In genomic region chr12:97517534-97517933, GRCm38 (mm10) we compare ENCODE assay signal across 27 mouse cellular contexts.
DNase-seq lines count a peak whose midpoint lies in the region; ATAC-seq and TF ChIP-seq lines count a peak whose summit lies in the region.
"Had no signal": no experiment of that assay in that cellular context is flagged by ENCODE, and none has a peak within 500 bp of the region (broad histone marks: within the 10 kb centered on the region; RNA-seq: fewer than 3 reads in every experiment).

No protein-coding gene starts in this region.

- no peak for TF ChIP-seq POLR2A in myocyte (IDR thresholded peaks at IDR 0.05; ENCODE audit: insufficient read length, low read depth)

- H3K9me3 ChIP-seq in heart, embryonic 12.5 days (replicated peaks) = no peaks in the 10 kb centered on the region
- H3K9me3 ChIP-seq: embryonic facial prominence, embryonic 12.5 days; limb, embryonic 15.5 days; lung, embryonic 15.5 days; midbrain, embryonic 15.5 days; neural tube, embryonic 13.5 days had no signal

- no peak overlapping the region for H3K4me2 ChIP-seq in heart, embryonic 12.5 days
- peak overlapping the region; percentile 10 for H3K4me2 ChIP-seq in myocyte (ENCODE audit: low read depth)
- H3K4me2 ChIP-seq: embryonic facial prominence, embryonic 12.5 days; hindbrain, embryonic 14.5 days; limb, embryonic 15.5 days; lung, embryonic 15.5 days; midbrain, embryonic 15.5 days; neural tube, embryonic 13.5 days had no signal

- H3K79me2 ChIP-seq in myocyte (ENCODE audit: control insufficient read depth, insufficient read depth) = no peaks in the 10 kb centered on the region

- H3K9ac ChIP-seq in heart, embryonic 12.5 days = no peak overlapping the region
- H3K9ac ChIP-seq: embryonic facial prominence, embryonic 12.5 days; hindbrain, embryonic 14.5 days; limb, embryonic 15.5 days; liver, embryonic 14.5 days; lung, embryonic 15.5 days; midbrain, embryonic 15.5 days; neural tube, embryonic 13.5 days had no signal

- ATAC-seq in heart, embryonic 12.5 days (ENCODE audit: insufficient number of reproducible peaks, low FRiP score) = 0 out of 2 replicates have a peak, but pooled peaks have one; percentile 59
- ATAC-seq: forebrain, embryonic 14.5 days; inflammation-experienced regulatory T-cells, adult 6 months; midbrain, embryonic 15.5 days had no signal

- no peak overlapping the region for H3ac ChIP-seq in myocyte (ENCODE audit: control insufficient read depth, insufficient read length)

- no peaks in the 10 kb centered on the region for H3K36me3 ChIP-seq in heart, embryonic 12.5 days
- no peaks in the 10 kb centered on the region for H3K36me3 ChIP-seq in myocyte (ENCODE audit: control insufficient read depth, insufficient read depth)
- H3K36me3 ChIP-seq: embryonic facial prominence, embryonic 12.5 days; limb, embryonic 15.5 days; lung, embryonic 15.5 days; midbrain, embryonic 15.5 days; neural tube, embryonic 13.5 days had no signal

- WGBS in heart, embryonic 12.5 days = 60% methylated on average over 2 of the region's 2 CpGs

- H3K4me1 ChIP-seq in heart, embryonic 12.5 days (replicated peaks) = peaks cover 3% of the 10 kb centered on the region; the same call in 1 of the 2 replicates
- H3K4me1 ChIP-seq: limb, embryonic 15.5 days; lung, embryonic 15.5 days; midbrain, embryonic 15.5 days; neural tube, embryonic 13.5 days had no signal

- H3K27me3 ChIP-seq in heart, embryonic 12.5 days (replicated peaks) = no peaks in the 10 kb centered on the region
- no peaks in the 10 kb centered on the region for H3K27me3 ChIP-seq in myocyte (ENCODE audit: control insufficient read depth, insufficient read depth, insufficient read length)
- H3K27me3 ChIP-seq: embryonic facial prominence, embryonic 12.5 days; limb, embryonic 15.5 days; lung, embryonic 15.5 days; midbrain, embryonic 15.5 days; neural tube, embryonic 13.5 days had no signal

- H3K27ac ChIP-seq in heart, embryonic 12.5 days (ENCODE audit: poor library complexity, severe bottlenecking) = peak overlapping the region; percentile 48
- H3K27ac ChIP-seq: embryonic facial prominence, embryonic 12.5 days; hindbrain, embryonic 14.5 days; limb, embryonic 15.5 days; liver, embryonic 14.5 days; lung, embryonic 15.5 days; midbrain, embryonic 15.5 days; neural tube, embryonic 13.5 days had no signal

- DNase-seq in embryo, embryonic 10.5 days (ENCODE audit: low spot score) = peak; percentile 9
- DNase-seq in embryo, embryonic 10 days (ENCODE audit: low spot score) = no peak
- DNase-seq in heart, adult 11 months = no peak
- peak; percentile 13 for DNase-seq in retina, embryonic 14.5 days (ENCODE audit: low spot score)
- no peak for DNase-seq in retina, postnatal 1 day
- no peak for DNase-seq in ovary, postnatal 10 days (ENCODE audit: low spot score)
- DNase-seq: adrenal gland, postnatal 25 days; cerebellum, adult 8-10 months; cerebellum, postnatal 36 days; gastrocnemius, postnatal 25 days; kidney, adult 2 months; layer of hippocampus, adult 9-11 months; lung, postnatal 4 days; thymus, adult 18-20 months; thymus, postnatal 36 days had no signal

- no peak overlapping the region for H3K4me3 ChIP-seq in heart, embryonic 12.5 days
- no peak overlapping the region for H3K4me3 ChIP-seq in myocyte
- H3K4me3 ChIP-seq: embryonic facial prominence, embryonic 12.5 days; erythroblast, embryonic 14.5 days; limb, embryonic 15.5 days; lung, embryonic 15.5 days; midbrain, embryonic 15.5 days; neural tube, embryonic 13.5 days had no signal

TF ChIP-seq in myocyte, 11 proteins besides CTCF, POLR2A, EP300 and RAD21:
- no peak for TF ChIP-seq E2F4 (IDR thresholded peaks at IDR 0.05; ENCODE audit: insufficient read depth)

Comparison
In these comparisons a context has a peak if more than half of its experiments do, and no peak if none do; other contexts are left out.
1. DNase-seq: peak in embryo, embryonic 10.5 days (single experiment) and retina, embryonic 14.5 days (single experiment); none in embryo, embryonic 10 days (single experiment), heart, adult 11 months (single experiment), retina, postnatal 1 day (single experiment) and ovary, postnatal 10 days (single experiment).